Comparison of ENCODE assay signal across 11 mouse cellular contexts in the genomic region with DNA sequence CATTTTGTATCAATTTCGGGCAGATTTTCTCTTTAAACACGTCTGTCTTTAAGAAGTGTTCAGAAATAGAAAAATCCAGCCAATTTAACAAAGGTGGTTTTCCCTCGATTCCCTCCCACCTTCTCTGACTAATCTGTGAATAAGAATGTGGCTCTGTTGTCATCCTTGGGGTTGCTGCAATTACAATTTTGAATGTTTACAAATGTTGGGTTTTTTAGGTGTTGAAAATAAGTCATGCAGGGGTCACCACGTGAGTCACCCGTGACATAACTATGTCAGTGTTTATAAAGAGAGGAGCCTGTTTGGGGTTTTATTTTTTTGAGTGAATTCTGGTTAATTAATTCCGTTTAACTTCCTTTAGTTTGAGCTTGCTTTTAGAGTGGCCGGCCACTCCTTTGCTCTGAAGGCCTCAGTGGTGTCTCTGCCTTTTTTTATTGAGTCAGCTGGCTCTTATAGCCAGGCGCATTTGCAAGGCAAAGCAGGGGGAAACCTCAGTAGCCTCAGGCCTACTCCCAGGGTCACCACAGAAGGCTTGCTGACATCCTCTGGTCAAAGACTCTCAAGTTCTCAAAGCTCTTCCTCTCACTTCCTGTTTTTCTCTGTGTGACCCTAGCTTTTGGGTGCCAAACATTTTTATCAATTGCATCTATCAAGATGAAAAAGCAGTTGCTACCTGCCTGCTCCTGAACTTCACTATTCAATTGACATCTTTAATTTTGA.
A peak's percentile ranks its signal among the peaks of the same experiment; 100 is the strongest.
DNase-seq lines count a peak whose midpoint lies in the region; ATAC-seq and TF ChIP-seq lines count a peak whose summit lies in the region.
"Had no signal": no experiment of that assay in that cellular context is flagged by ENCODE, and none has a peak within 500 bp of the region (broad histone marks: within the 10 kb centered on the region; RNA-seq: fewer than 3 reads in every experiment).

No protein-coding gene starts in this region.

- no peaks in the 10 kb centered on the region for H3K79me2 ChIP-seq in liver, adult 2 months (ENCODE audit: control insufficient read depth, insufficient read depth, low read length)

- no peak overlapping the region for H3K4me3 ChIP-seq in liver, adult 2 months (ENCODE audit: insufficient read depth, low read depth, low read length)
- H3K4me3 ChIP-seq in liver, embryonic 12.5 days: no peak overlapping the region
- no peak overlapping the region for H3K4me3 ChIP-seq in neural tube, embryonic 14.5 days (ENCODE audit: low read depth, low read length)
- no peak overlapping the region for H3K4me3 ChIP-seq in heart, embryonic 11.5 days (ENCODE audit: low read depth, low read length)
- H3K4me3 ChIP-seq: erythroblast, embryonic 14.5 days; intestine, embryonic 15.5 days; layer of hippocampus, adult 2 months had no signal

- no peaks in the 10 kb centered on the region for H3K9me3 ChIP-seq in liver, embryonic 12.5 days (replicated peaks)
- H3K9me3 ChIP-seq in neural tube, embryonic 14.5 days (ENCODE audit: control insufficient read depth, low read length): no peaks in the 10 kb centered on the region
- H3K9me3 ChIP-seq in heart, embryonic 11.5 days (replicated peaks; ENCODE audit: control insufficient read depth, low read length): no peaks in the 10 kb centered on the region
- H3K9me3 ChIP-seq: intestine, embryonic 15.5 days had no signal

- H3K9ac ChIP-seq in liver, adult 2 months (ENCODE audit: low read depth, low read length): no peak overlapping the region
- no peak overlapping the region for H3K9ac ChIP-seq in liver, embryonic 12.5 days
- no peak overlapping the region for H3K9ac ChIP-seq in neural tube, embryonic 14.5 days (replicated peaks; ENCODE audit: low read depth, low read length)
- H3K9ac ChIP-seq in heart, embryonic 11.5 days (ENCODE audit: low read depth, low read length): no peak overlapping the region
- H3K9ac ChIP-seq: intestine, embryonic 15.5 days had no signal

- ATAC-seq in liver, embryonic 12.5 days: no peak
- ATAC-seq in neural tube, embryonic 14.5 days (ENCODE audit: low read depth): no peak
- ATAC-seq in heart, embryonic 11.5 days (replicated peaks; ENCODE audit: insufficient number of reproducible peaks, low FRiP score, low TSS enrichment): no peak
- ATAC-seq: intestine, embryonic 15.5 days had no signal

- H3K36me3 ChIP-seq in liver, adult 2 months (ENCODE audit: control insufficient read depth, insufficient read depth, low read length): no peaks in the 10 kb centered on the region
- no peaks in the 10 kb centered on the region for H3K36me3 ChIP-seq in liver, embryonic 12.5 days
- no peaks in the 10 kb centered on the region for H3K36me3 ChIP-seq in neural tube, embryonic 14.5 days (ENCODE audit: control insufficient read depth, insufficient read depth, low read length)
- H3K36me3 ChIP-seq in heart, embryonic 11.5 days (ENCODE audit: control insufficient read depth, insufficient read depth, low read length): no peaks in the 10 kb centered on the region
- H3K36me3 ChIP-seq: intestine, embryonic 15.5 days had no signal

- TF ChIP-seq POLR2A in liver, adult 2 months (IDR thresholded peaks at IDR 0.05; ENCODE audit: extremely low read depth, insufficient read depth, low read length): no peak

- TF ChIP-seq CTCF in liver, adult 2 months (IDR thresholded peaks at IDR 0.05; ENCODE audit: low read depth, low read length): no peak

- H3K27ac ChIP-seq in liver, adult 2 months (replicated peaks; ENCODE audit: insufficient read depth, low read depth, low read length): no peak overlapping the region
- H3K27ac ChIP-seq in liver, embryonic 12.5 days: no peak overlapping the region
- H3K27ac ChIP-seq in neural tube, embryonic 14.5 days (ENCODE audit: low read depth, low read length): no peak overlapping the region
- H3K27ac ChIP-seq in heart, embryonic 11.5 days (ENCODE audit: low read depth, low read length): no peak overlapping the region
- H3K27ac ChIP-seq: intestine, embryonic 15.5 days; layer of hippocampus, adult 2 months had no signal

- 69% methylated on average over 8 of the region's 8 CpGs for WGBS in liver, adult 2 months
- WGBS in liver, embryonic 12.5 days (ENCODE audit: insufficient replicate concordance): 45% methylated on average over 8 of the region's 8 CpGs
- WGBS in neural tube, embryonic 14.5 days: 33% methylated on average over 8 of the region's 8 CpGs
- 54% methylated on average over 8 of the region's 8 CpGs for WGBS in heart, embryonic 11.5 days (ENCODE audit: insufficient replicate concordance)

- no peak overlapping the region for H3K4me2 ChIP-seq in liver, embryonic 12.5 days
- peak overlapping the region; percentile 34; the same call in 1 of the 2 replicates for H3K4me2 ChIP-seq in neural tube, embryonic 14.5 days (ENCODE audit: low read depth, low read length)
- H3K4me2 ChIP-seq in heart, embryonic 11.5 days: no peak overlapping the region
- H3K4me2 ChIP-seq: intestine, embryonic 15.5 days had no signal

- peak; percentile 1 for DNase-seq in liver, adult 2 months (ENCODE audit: extremely low read depth, low read depth, low spot score)
- peak; percentile 57 for DNase-seq in NIH3T3 (ENCODE audit: low read depth)
- peak; percentile 25 for DNase-seq in embryo, embryonic 11 days
- DNase-seq in layer of hippocampus, adult 9-11 months: no peak
- DNase-seq: adrenal gland, adult 8-10 months had no signal

- no peaks in the 10 kb centered on the region for H3K27me3 ChIP-seq in liver, adult 2 months (ENCODE audit: control insufficient read depth, insufficient read depth, low read length)
- H3K27me3 ChIP-seq in liver, embryonic 12.5 days (replicated peaks): no peaks in the 10 kb centered on the region
- H3K27me3 ChIP-seq in neural tube, embryonic 14.5 days (ENCODE audit: control insufficient read depth, insufficient read depth, low read length): no peaks in the 10 kb centered on the region
- no peaks in the 10 kb centered on the region for H3K27me3 ChIP-seq in heart, embryonic 11.5 days (ENCODE audit: control insufficient read depth, insufficient read depth, low read length)
- H3K27me3 ChIP-seq: intestine, embryonic 15.5 days had no signal

- no peaks in the 10 kb centered on the region for H3K4me1 ChIP-seq in liver, adult 2 months (ENCODE audit: control insufficient read depth, insufficient read depth, low read length)
- no peaks in the 10 kb centered on the region for H3K4me1 ChIP-seq in liver, embryonic 12.5 days
- H3K4me1 ChIP-seq in neural tube, embryonic 14.5 days (ENCODE audit: control insufficient read depth, insufficient read depth, low read length): 0 out of 2 replicates have a peak, but pooled peaks cover 6% of the 10 kb centered on the region
- 0 out of 2 replicates have a peak, but pooled peaks cover 3% of the 10 kb centered on the region for H3K4me1 ChIP-seq in heart, embryonic 11.5 days (ENCODE audit: control insufficient read depth, insufficient read depth, low read length)
